Mouse (Mus musculus) embryonic fibroblast, embryonic 13.5 days (primary cell): ENCODE results near the gene Ighmbp2.

Experiments
- CTCF ChIP-seq: IDR thresholded peaks from 2 replicates; pipeline ENCODE4 v1.5.1; 2011; ENCODE audit warnings: mild to moderate bottlenecking, control low read depth, low read length, moderate library complexity, borderline replicate concordance; ENCODE audit not compliant: insufficient read depth
- POLR2A ChIP-seq: IDR thresholded peaks from 2 replicates; pipeline ENCODE4 v1.6.1; 2011; ENCODE audit warnings: low read depth, mild to moderate bottlenecking, control low read depth, low read length, moderate library complexity

- TF ChIP-seq POLR2A (peak; percentile 35; the same call in 1 of the 2 replicates), CTCF (no peak)
Observed at GRCm38 (mm10) chr19:3323753-3324270, 41.0 kb upstream of the Ighmbp2 start.
